Comparison of ENCODE assay signal across 25 mouse cellular contexts in genomic region chr14:31586451-31586850, GRCm38 (mm10). TPM values are rescaled to one million over a fixed set of nuclear protein-coding genes. Genes with fewer than 3 reads are reported as not detected.
"Had no signal": no experiment of that assay in that cellular context is flagged by ENCODE, and none has a peak within 500 bp of the region (broad histone marks: within the 10 kb centered on the region; RNA-seq: fewer than 3 reads in every experiment).

No protein-coding gene starts in this region.

- H3K4me3 ChIP-seq: lung, embryonic 15.5 days; megakaryocyte, embryonic 14.5 days; myocyte; neural tube, embryonic 13.5 days; neural tube, embryonic 15.5 days had no signal

- H3K9ac ChIP-seq: liver, postnatal 0 days; lung, embryonic 15.5 days; neural tube, embryonic 13.5 days; neural tube, embryonic 15.5 days had no signal

- ATAC-seq: liver, postnatal 0 days; lung, postnatal 0 days; midbrain, embryonic 16.5 days had no signal

- H3K4me2 ChIP-seq: lung, embryonic 15.5 days; midbrain, embryonic 11.5 days; neural tube, embryonic 13.5 days; neural tube, embryonic 15.5 days had no signal

- DNase-seq: liver, postnatal 0 days; lung, adult 2 months; lung, postnatal 14 days; lung, postnatal 36 days; midbrain, embryonic 14.5 days; retina, postnatal 1 day; right cerebral cortex, adult 18-20 months; right cerebral cortex, postnatal 25 days; right cerebral cortex, postnatal 4 days; spleen, adult 18-20 months; thymus, adult 18-20 months; thymus, postnatal 14 days; thymus, postnatal 36 days had no signal

- H3K27ac ChIP-seq: lung, embryonic 15.5 days; macrophage; neural tube, embryonic 13.5 days; neural tube, embryonic 15.5 days had no signal

- H3K4me1 ChIP-seq: lung, embryonic 15.5 days; megakaryocyte, embryonic 14.5 days; neural tube, embryonic 13.5 days; neural tube, embryonic 15.5 days had no signal

- H3K36me3 ChIP-seq: lung, embryonic 15.5 days; neural tube, embryonic 13.5 days; neural tube, embryonic 15.5 days had no signal

- H3K9me3 ChIP-seq: lung, embryonic 15.5 days; neural tube, embryonic 13.5 days; neural tube, embryonic 15.5 days had no signal

- H3K27me3 ChIP-seq: lung, embryonic 15.5 days; neural tube, embryonic 13.5 days; neural tube, embryonic 15.5 days had no signal

RNA-seq across cellular contexts. Expression of gene Colq, which starts 4.7 kb away (rescaled TPM):
- total RNA-seq: megakaryocyte progenitor cell, adult 5-6 weeks had no signal
- polyA plus RNA-seq: macrophage; midbrain, embryonic 14.5 days; midbrain, embryonic 16.5 days had no signal

RNA-seq across cellular contexts. Expression of gene Gm49387, which starts 54.2 kb away (rescaled TPM):
- total RNA-seq: megakaryocyte progenitor cell, adult 5-6 weeks had no signal
- polyA plus RNA-seq: lung, adult 2 months; macrophage; midbrain, embryonic 11.5 days; midbrain, embryonic 14.5 days; midbrain, embryonic 16.5 days; myocyte; neural tube, embryonic 11.5 days; small intestine, adult 2 months had no signal
